Mouse (Mus musculus): ENCODE data around the gene Slc4a11. TPM values are rescaled to one million over a fixed set of nuclear protein-coding genes. Genes with fewer than 3 reads are reported as not detected.
"Not testable (repeated sequence)": the region's sequence is repeated elsewhere in the genome, so short reads cannot be mapped to it uniquely, and the experiment has no call there.

The Slc4a11 gene
- polyA plus RNA-seq, 2 experiments, result 0.09 TPM; not detected in 1

GRCm38 (mm10) chr2:130656536-130656935, 40.8 kb downstream of the Slc4a11 start:
- Histone ChIP-seq H3K27ac (peak overlapping the region; percentile 92), H3K4me2 (ENCODE audit: low read depth) (no peak overlapping the region; the same call in 1 of the 2 replicates), H3K27me3 (ENCODE audit: control insufficient read depth, insufficient read depth, low read length) (no peaks in the 10 kb centered on the region), H3K4me1 (replicated peaks; ENCODE audit: control insufficient read depth in 2 of 2, insufficient read depth in 2 of 2, low read length in 1 of 2) (peaks cover 25 to 36% of the 10 kb centered on the region in 2 experiments), H3K9me3 (ENCODE audit: control insufficient read depth, low read length) (no peaks in the 10 kb centered on the region), H3K36me3 (replicated peaks; ENCODE audit: control insufficient read depth, insufficient read depth, low read depth) (peaks cover 41% of the 10 kb centered on the region), H3K9ac (replicated peaks) (no peak overlapping the region), H3K4me3 (ENCODE audit: insufficient read depth in 1 of 2, low read depth in 2 of 2, low read length in 2 of 2) (no peak overlapping the region)
- TF ChIP-seq CTCF (IDR thresholded peaks at IDR 0.05; ENCODE audit: low read depth), result no peak
- TF ChIP-seq EP300 (IDR thresholded peaks at IDR 0.05; ENCODE audit: low read depth), result no peak
- DNase-seq (ENCODE audit: low read depth in 3 of 3, low spot score in 3 of 3), result no peak
- ATAC-seq (ENCODE audit: insufficient read depth), result no peak
- WGBS (ENCODE audit: insufficient replicate concordance), result 88% methylated on average over 9 of the region's 9 CpGs

- peaks cover 34% of the 10 kb centered on the region for H3K36me3 ChIP-seq (replicated peaks; ENCODE audit: control insufficient read depth, insufficient read depth, low read depth)
- WGBS (ENCODE audit: insufficient replicate concordance), result 30% methylated on average over 6 of the region's 6 CpGs
These were observed 41.5 kb downstream of the Slc4a11 start for GRCm38 (mm10) chr2:130655660-130656339.

GRCm38 (mm10) chr2:130653760-130654159, 43.6 kb downstream of the Slc4a11 start:
- TF ChIP-seq EP300 (IDR thresholded peaks at IDR 0.05; ENCODE audit: low read depth), result peak; percentile 63
- no peak for TF ChIP-seq CTCF (IDR thresholded peaks at IDR 0.05; ENCODE audit: low read depth)
- no peak overlapping the region for H3K4me2 ChIP-seq (ENCODE audit: low read depth)
- peaks cover 25% of the 10 kb centered on the region for H3K36me3 ChIP-seq (replicated peaks; ENCODE audit: control insufficient read depth, insufficient read depth, low read depth)
- DNase-seq (ENCODE audit: low read depth in 3 of 3, low spot score in 3 of 3) (no peak), ATAC-seq (ENCODE audit: insufficient read depth) (peak; percentile 46; the same call in 1 of the 2 replicates)
- no peak overlapping the region for H3K4me3 ChIP-seq (ENCODE audit: insufficient read depth in 1 of 2, low read depth in 2 of 2, low read length in 2 of 2)
- WGBS (ENCODE audit: insufficient replicate concordance), result 42% methylated on average over 1 of the region's 1 CpGs
- peak overlapping the region; percentile 63 for H3K27ac ChIP-seq
- no peaks in the 10 kb centered on the region for H3K9me3 ChIP-seq (ENCODE audit: control insufficient read depth, low read length)
- H3K9ac ChIP-seq (replicated peaks), result 0 out of 2 replicates have a peak overlapping the region, but pooled peaks have one; percentile 18
- H3K27me3 ChIP-seq (ENCODE audit: control insufficient read depth, insufficient read depth, low read length), result no peaks in the 10 kb centered on the region
- peaks cover 25 to 36% of the 10 kb centered on the region in 2 experiments for H3K4me1 ChIP-seq (replicated peaks; ENCODE audit: control insufficient read depth in 2 of 2, insufficient read depth in 2 of 2, low read length in 1 of 2)

More at GRCm38 (mm10) chr2:130655660-130656339, 41.5 kb downstream of the Slc4a11 start:
- peaks cover 25 to 36% of the 10 kb centered on the region in 2 experiments for H3K4me1 ChIP-seq (replicated peaks; ENCODE audit: control insufficient read depth in 2 of 2, insufficient read depth in 2 of 2, low read length in 1 of 2)
- peak overlapping the region; percentile 92 for H3K27ac ChIP-seq
- H3K4me2 ChIP-seq (ENCODE audit: low read depth), result peak overlapping the region; percentile 64
- ATAC-seq (ENCODE audit: insufficient read depth) (peak; percentile 92), DNase-seq (ENCODE audit: low read depth in 3 of 3, low spot score in 3 of 3) (peak; percentile 48 to 63 (median 62))
- no peaks in the 10 kb centered on the region for H3K27me3 ChIP-seq (ENCODE audit: control insufficient read depth, insufficient read depth, low read length)
- no peaks in the 10 kb centered on the region for H3K9me3 ChIP-seq (ENCODE audit: control insufficient read depth, low read length)
- H3K4me3 ChIP-seq (ENCODE audit: insufficient read depth in 1 of 2, low read depth in 2 of 2, low read length in 2 of 2), result no peak overlapping the region
- TF ChIP-seq CTCF (IDR thresholded peaks at IDR 0.05; ENCODE audit: low read depth), result no peak
- peak; percentile 78 for TF ChIP-seq EP300 (IDR thresholded peaks at IDR 0.05; ENCODE audit: low read depth)
- peak overlapping the region; percentile 60 for H3K9ac ChIP-seq (replicated peaks)

GRCm38 (mm10) chr2:130653303-130653702, 44.0 kb downstream of the Slc4a11 start:
- DNase-seq (ENCODE audit: low read depth in 3 of 3, low spot score in 3 of 3) (no peak), ATAC-seq (ENCODE audit: insufficient read depth) (no peak)
- H3K4me1 ChIP-seq (replicated peaks; ENCODE audit: control insufficient read depth in 2 of 2, insufficient read depth in 2 of 2, low read length in 1 of 2), result peaks cover 25 to 36% of the 10 kb centered on the region in 2 experiments
- no peak for TF ChIP-seq EP300 (IDR thresholded peaks at IDR 0.05; ENCODE audit: low read depth)
- TF ChIP-seq CTCF (IDR thresholded peaks at IDR 0.05; ENCODE audit: low read depth), result no peak
- H3K4me2 ChIP-seq (ENCODE audit: low read depth), result no peak overlapping the region
- H3K27me3 ChIP-seq (ENCODE audit: control insufficient read depth, insufficient read depth, low read length), result no peaks in the 10 kb centered on the region
- peaks cover 21% of the 10 kb centered on the region for H3K36me3 ChIP-seq (replicated peaks; ENCODE audit: control insufficient read depth, insufficient read depth, low read depth)
- no peak overlapping the region; the same call in 1 of the 2 replicates for H3K27ac ChIP-seq
- H3K9ac ChIP-seq (replicated peaks), result no peak overlapping the region
- 78% methylated on average over 2 of the region's 2 CpGs for WGBS (ENCODE audit: insufficient replicate concordance)
- H3K9me3 ChIP-seq (ENCODE audit: control insufficient read depth, low read length), result no peaks in the 10 kb centered on the region
- no peak overlapping the region for H3K4me3 ChIP-seq (ENCODE audit: insufficient read depth in 1 of 2, low read depth in 2 of 2, low read length in 2 of 2)

- not testable (repeated sequence) for H3K4me2 ChIP-seq (ENCODE audit: low read depth); H3K4me1 ChIP-seq (replicated peaks; ENCODE audit: control insufficient read depth in 2 of 2, insufficient read depth in 2 of 2, low read length in 1 of 2); ATAC-seq (ENCODE audit: insufficient read depth); H3K27ac ChIP-seq; DNase-seq (ENCODE audit: low read depth in 3 of 3, low spot score in 3 of 3); H3K27me3 ChIP-seq (ENCODE audit: control insufficient read depth, insufficient read depth, low read length); H3K9me3 ChIP-seq (ENCODE audit: control insufficient read depth, low read length); H3K36me3 ChIP-seq (replicated peaks; ENCODE audit: control insufficient read depth, insufficient read depth, low read depth); H3K4me3 ChIP-seq (ENCODE audit: insufficient read depth in 1 of 2, low read depth in 2 of 2, low read length in 2 of 2); H3K9ac ChIP-seq (replicated peaks)
- 65% methylated on average over 6 of the region's 6 CpGs for WGBS (ENCODE audit: insufficient replicate concordance)
- peak; percentile 22; the same call in 1 of the 2 replicates for TF ChIP-seq CTCF (IDR thresholded peaks at IDR 0.05; ENCODE audit: low read depth)
These were observed 48.3 kb downstream of the Slc4a11 start for GRCm38 (mm10) chr2:130649028-130649427.

Data from liver, embryonic 14.5 days (tissue).